Mouse (Mus musculus): ENCODE data around the gene Hacd3.

- no peak for TF ChIP-seq CTCF (IDR thresholded peaks at IDR 0.05; ENCODE audit: borderline replicate concordance, insufficient read depth, low read depth, low read length)
- TF ChIP-seq POLR2A (IDR thresholded peaks at IDR 0.05; ENCODE audit: borderline replicate concordance, insufficient read depth, low read length): no peak
Observed at GRCm38 (mm10) chr9:65036456-65036855, 15.0 kb upstream of the Hacd3 start.

Measured in cerebellum, adult 2 months (tissue).